Mouse (Mus musculus) MEL (cell line): ENCODE measurements around the gene Dlg2. TPM values are rescaled to one million over a fixed set of nuclear protein-coding genes. Genes with fewer than 3 reads are reported as not detected.

ENCODE experiments used
- DNase-seq: peaks from one replicate; pipeline ENCODE4 v3.0.0; 2011; ENCODE audit warnings: low read depth, low spot score
- H3K27ac ChIP-seq: 2 replicates; pipeline ENCODE4 v1.5.1; 2012; ENCODE audit warnings: low read depth, mild to moderate bottlenecking, control low read depth, low read length, moderate library complexity; ENCODE audit not compliant: control insufficient read depth
- H3K27me3 ChIP-seq, 2 experiments: fragments of 150-350 bp in 1 of 2; sonication (generic) in 1 of 2; 2 replicates each; pipeline ENCODE4 v1.6.1; 2012; ENCODE audit warnings: low read length in 2 of 2, mild to moderate bottlenecking in 2 of 2, improper control_type of control experiment in 1 of 2, moderate library complexity in 1 of 2; ENCODE audit not compliant: insufficient read depth in 2 of 2, control insufficient read depth in 1 of 2
- H3K36me3 ChIP-seq, 2 experiments: 2 replicates each; pipeline ENCODE4 v1.6.1; 2012 to 2014; ENCODE audit warnings: low read length in 2 of 2, improper control_type of control experiment in 1 of 2, inconsistent platforms in 1 of 2, mild to moderate bottlenecking in 1 of 2; ENCODE audit not compliant: insufficient read depth in 2 of 2, control insufficient read depth in 1 of 2
- H3K4me1 ChIP-seq, 2 experiments: fragments of 150-350 bp in 1 of 2; sonication (generic) in 1 of 2; 2 replicates each; pipeline ENCODE4 v1.6.1; 2012; ENCODE audit warnings: low read length in 2 of 2, improper control_type of control experiment in 1 of 2, mild to moderate bottlenecking in 1 of 2; ENCODE audit not compliant: insufficient read depth in 2 of 2, control insufficient read depth in 1 of 2
- H3K4me3 ChIP-seq, 2 experiments: fragments of 150-350 bp in 1 of 2; sonication (generic) in 1 of 2; 2 replicates each; pipeline ENCODE4 v1.5.1; 2012; ENCODE audit warnings: low read depth in 2 of 2, low read length in 2 of 2, mild to moderate bottlenecking in 2 of 2, moderate library complexity in 2 of 2, control low read depth in 1 of 2, improper control_type of control experiment in 1 of 2; ENCODE audit not compliant: control insufficient read depth in 1 of 2, insufficient read depth in 1 of 2
- H3K79me2 ChIP-seq: 2 replicates; pipeline ENCODE4 v1.6.1; 2012; ENCODE audit warnings: mild to moderate bottlenecking, low read length, moderate library complexity; ENCODE audit not compliant: control insufficient read depth, poor library complexity, insufficient read depth
- H3K9ac ChIP-seq: 2 replicates; pipeline ENCODE4 v1.6.1; 2012; ENCODE audit warnings: low read depth, mild to moderate bottlenecking, control low read depth, low read length, moderate library complexity; ENCODE audit not compliant: control insufficient read depth, poor library complexity, severe bottlenecking
- H3K9me3 ChIP-seq: fragments of 150-350 bp; sonication (generic); replicated peaks from 2 replicates; pipeline ENCODE4 v1.6.1; 2012; ENCODE audit warnings: mild to moderate bottlenecking, low read length, improper control_type of control experiment, moderate library complexity; ENCODE audit not compliant: insufficient read depth
- CHD1 ChIP-seq: IDR thresholded peaks from 2 replicates; pipeline ENCODE4 v1.6.1; 2012; ENCODE audit warnings: low read depth, mild to moderate bottlenecking, inconsistent platforms, low read length, improper control_type of control experiment
- CHD2 ChIP-seq: IDR thresholded peaks from 2 replicates; pipeline ENCODE4 v1.6.1; 2011; ENCODE audit warnings: low read length, improper control_type of control experiment
- ELF1 ChIP-seq: IDR thresholded peaks from 2 replicates; pipeline ENCODE4 v1.6.1; 2014; ENCODE audit warnings: low read depth, mild to moderate bottlenecking, inconsistent platforms, low read length, improper control_type of control experiment, moderate library complexity
- EP300 ChIP-seq, 2 experiments: IDR thresholded peaks; 2 replicates each; pipeline ENCODE4 v1.6.1; 2011; ENCODE audit warnings: improper control_type of control experiment in 2 of 2, low read length in 2 of 2, low read depth in 1 of 2, mild to moderate bottlenecking in 1 of 2
- JUND ChIP-seq: IDR thresholded peaks from 2 replicates; pipeline ENCODE4 v1.6.1; 2011; ENCODE audit warnings: low read depth, mild to moderate bottlenecking, improper control_type of control experiment, low read length
- MEF2A ChIP-seq: IDR thresholded peaks from 2 replicates; pipeline ENCODE4 v1.6.1; 2014; ENCODE audit warnings: low read depth, mild to moderate bottlenecking, inconsistent platforms, low read length, improper control_type of control experiment; ENCODE audit not compliant: poor library complexity, insufficient replicate concordance, severe bottlenecking; ENCODE audit errors: extremely low read depth
- MXI1 ChIP-seq: IDR thresholded peaks from 2 replicates; pipeline ENCODE4 v1.6.1; 2011; ENCODE audit warnings: mild to moderate bottlenecking, low read depth, low read length, improper control_type of control experiment
- POLR2AphosphoS2 ChIP-seq: IDR thresholded peaks from 2 replicates; pipeline ENCODE4 v1.6.1; 2011; ENCODE audit warnings: low read length, improper control_type of control experiment
- POLR2AphosphoS5 ChIP-seq: IDR thresholded peaks from 2 replicates; pipeline ENCODE4 v1.6.1; 2012; ENCODE audit warnings: low read depth, borderline replicate concordance, mild to moderate bottlenecking, inconsistent platforms, low read length, moderate library complexity, mixed read lengths
- TBP ChIP-seq: IDR thresholded peaks from 2 replicates; pipeline ENCODE4 v1.8.0; 2011; ENCODE audit warnings: low read depth, low read length, improper control_type of control experiment
- polyA plus RNA-seq, 2 experiments: library from polyadenylated mRNA; stranded (reverse) in 1 of 2; unstranded in 1 of 2; fragments of >175 nt in 1 of 2; fragments of >200 nt in 1 of 2; gene quantifications; 2 replicates each; pipeline versions ENCODE4 v1.2.1 to v1.2.4; 2012; ENCODE audit warnings: low replicate concordance in 2 of 2, low read depth in 1 of 2; ENCODE audit not compliant: insufficient read length in 2 of 2, insufficient read depth in 1 of 2, missing spikeins in 1 of 2
- total RNA-seq: library from RNA; depleted of rRNA; stranded (reverse); fragments of 300-350 nt; gene quantifications from 2 replicates; pipeline ENCODE4 v1.2.3, GENCODE M21; 2012

Dlg2 gene
- total and polyA plus RNA-seq, 3 experiments = 0.04 TPM; not detected in 2

- no peak overlapping the region for H3K9ac ChIP-seq
- no peaks in the 10 kb centered on the region for H3K9me3 ChIP-seq
- no peaks in the 10 kb centered on the region for H3K79me2 ChIP-seq
- H3K36me3 ChIP-seq = no peaks in the 10 kb centered on the region
- H3K4me3 ChIP-seq = no peak overlapping the region
- H3K27ac ChIP-seq = no peak overlapping the region
- H3K27me3 ChIP-seq = no peaks in the 10 kb centered on the region
- no peaks in the 10 kb centered on the region for H3K4me1 ChIP-seq
- no peak for DNase-seq
- TF ChIP-seq MXI1 (no peak), ELF1 (no peak), CHD2 (no peak), MEF2A (no peak), POLR2AphosphoS5 (no peak), CHD1 (no peak), JUND (no peak), EP300 (IDR thresholded peaks at IDR 0.05; ENCODE audit: low read depth in 1 of 2, low read length in 2 of 2) (no peak)
Measured at GRCm38 (mm10) chr7:92125886-92126285, 1649.4 kb downstream of the Dlg2 start.

GRCm38 (mm10) chr7:92134301-92134700, 1657.8 kb downstream of the Dlg2 start:
- TF ChIP-seq TBP = no peak
- TF ChIP-seq, all 39 proteins: peak for 0
- H3K79me2 ChIP-seq = no peaks in the 10 kb centered on the region
- H3K9ac ChIP-seq = no peak overlapping the region
- no peaks in the 10 kb centered on the region for H3K4me1 ChIP-seq
- H3K27me3 ChIP-seq = no peaks in the 10 kb centered on the region
- DNase-seq = no peak
- no peak overlapping the region for H3K4me3 ChIP-seq
- no peaks in the 10 kb centered on the region for H3K36me3 ChIP-seq
- no peaks in the 10 kb centered on the region for H3K9me3 ChIP-seq
- H3K27ac ChIP-seq = no peak overlapping the region

DNA sequence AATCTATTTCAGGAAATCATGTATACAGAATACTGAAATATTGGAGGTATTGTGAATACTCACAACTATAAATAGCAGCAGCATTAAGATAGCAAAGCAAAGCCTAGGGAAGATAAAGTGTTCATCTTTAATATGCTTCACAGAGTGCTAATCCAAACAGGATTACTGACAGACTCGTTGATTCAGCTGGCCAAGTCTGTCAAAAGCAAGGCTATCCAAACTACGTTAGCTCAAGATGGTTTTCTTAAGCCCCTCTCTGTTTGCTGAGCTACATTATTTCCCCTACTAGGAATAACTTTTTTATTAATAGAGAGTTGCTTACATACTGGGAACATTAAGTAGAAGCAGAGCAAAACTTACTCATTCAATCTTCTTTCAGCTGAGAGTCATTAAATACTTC, 1659.2 kb downstream of the Dlg2 start:
- Histone ChIP-seq H3K27me3 (no peaks in the 10 kb centered on the region), H3K4me1 (no peaks in the 10 kb centered on the region), H3K4me3 (no peak overlapping the region), H3K9me3 (no peaks in the 10 kb centered on the region), H3K27ac (no peak overlapping the region), H3K9ac (no peak overlapping the region), H3K79me2 (no peaks in the 10 kb centered on the region), H3K36me3 (no peaks in the 10 kb centered on the region)
- DNase-seq = no peak
- no peak for TF ChIP-seq CHD2
- no peak for TF ChIP-seq POLR2AphosphoS2
